Mouse (Mus musculus) ES-E14 (cell line): ENCODE measurements around the gene Aire.

Experiments used
- CHD2 ChIP-seq: IDR thresholded peaks from 2 replicates; pipeline ENCODE4 v1.6.1; 2014; ENCODE audit warnings: mild to moderate bottlenecking, low read depth, low read length, inconsistent platforms
- HCFC1 ChIP-seq: IDR thresholded peaks from 2 replicates; pipeline ENCODE4 v1.6.1; 2012; ENCODE audit warnings: low read length, inconsistent platforms, borderline replicate concordance; ENCODE audit not compliant: insufficient read depth
- MAFK ChIP-seq: IDR thresholded peaks from 2 replicates; pipeline ENCODE4 v1.6.1; 2014; ENCODE audit warnings: mild to moderate bottlenecking, low read depth, low read length, inconsistent platforms; ENCODE audit not compliant: insufficient read depth

DNA sequence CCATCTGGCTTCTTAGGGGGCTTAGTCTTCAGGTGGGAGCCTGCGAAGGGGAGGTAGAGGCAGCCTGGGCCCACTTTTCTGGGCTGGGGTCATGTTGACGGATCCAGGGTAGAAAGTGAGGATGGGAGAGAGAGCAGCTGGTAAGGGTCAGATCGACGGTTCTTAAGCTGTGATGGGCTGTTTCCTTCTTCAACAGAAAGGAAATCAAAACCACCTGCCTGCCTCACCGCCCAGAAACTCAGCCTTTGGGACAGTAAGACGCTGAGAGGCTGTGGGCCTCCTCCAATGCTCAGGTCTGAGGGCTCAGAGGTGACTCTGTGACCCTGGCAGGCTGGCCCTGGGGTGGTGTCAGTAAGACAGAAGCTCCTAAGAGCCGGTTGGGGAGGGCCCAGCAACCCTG lies 1.3 kb downstream of the Aire start:
- no peak for TF ChIP-seq HCFC1
- TF ChIP-seq MAFK: no peak
- TF ChIP-seq CHD2: no peak
